Mouse (Mus musculus) intestine, embryonic 14.5 days (tissue): ENCODE measurements around the gene Angel2. TPM values are rescaled to one million over a fixed set of nuclear protein-coding genes. Genes with fewer than 3 reads are reported as not detected.

Experiments used
- ATAC-seq: fragments of 200-750 bp; cut with Nextera tagmentation; replicated peaks from 2 replicates; pipeline ENCODE4 v1.8.0; 2017; ENCODE audit warnings: low read depth, moderate number of reproducible peaks, moderate TSS enrichment, moderate library complexity; ENCODE audit not compliant: low FRiP score, low TSS enrichment
- DNase-seq: peaks from one replicate; pipeline ENCODE4 v3.0.0-alpha.2; 2018; ENCODE audit warnings: low spot score
- H3K27ac ChIP-seq: fragments of 300-500 bp; sonication (generic); 2 replicates; pipeline ENCODE4 v1.5.1; 2014; ENCODE audit warnings: low read depth, mild to moderate bottlenecking, control low read depth
- H3K27me3 ChIP-seq: fragments of 300-500 bp; sonication (generic); replicated peaks from 2 replicates; pipeline ENCODE4 v1.6.1; 2014; ENCODE audit warnings: low read length, control low read depth; ENCODE audit not compliant: control insufficient read depth, insufficient read depth
- H3K36me3 ChIP-seq: fragments of 300-500 bp; sonication (generic); 2 replicates; pipeline ENCODE4 v1.6.1; 2014; ENCODE audit warnings: low read length, control low read depth; ENCODE audit not compliant: control insufficient read depth, insufficient read depth
- H3K4me1 ChIP-seq: fragments of 300-500 bp; sonication (generic); replicated peaks from 2 replicates; pipeline ENCODE4 v1.6.1; 2014; ENCODE audit warnings: low read length, control low read depth, mixed read lengths; ENCODE audit not compliant: control insufficient read depth, insufficient read depth
- H3K4me2 ChIP-seq: fragments of 300-500 bp; sonication (generic); 2 replicates; pipeline ENCODE4 v1.6.1; 2014; ENCODE audit warnings: low read length
- H3K4me3 ChIP-seq: fragments of 300-500 bp; sonication (generic); 2 replicates; pipeline ENCODE4 v1.5.1; 2014; ENCODE audit warnings: low read depth, low read length, control low read depth, mixed read lengths
- H3K9ac ChIP-seq: fragments of 300-500 bp; sonication (generic); 2 replicates; pipeline ENCODE4 v1.6.1; 2014; ENCODE audit warnings: mild to moderate bottlenecking, low read length
- H3K9me3 ChIP-seq: fragments of 300-500 bp; sonication (generic); 2 replicates; pipeline ENCODE4 v1.6.1; 2016; ENCODE audit warnings: low read length, control low read depth; ENCODE audit not compliant: control insufficient read depth
- WGBS: fragments of 180-500 bp; shearing (Covaris S2); extraction: QIAGEN DNeasy Blood & Tissue Kit; methylation state at CpG from one replicate; pipeline ENCODE4 v1.1.7; 2014; 5-methylcytosine and 5-hydroxymethylcytosine counted together
- polyA plus RNA-seq: library from polyadenylated mRNA; unstranded; fragments of >200 nt; fragmentation: Nextera tagmentation; extraction: Ambion mirVana; gene quantifications from 2 replicates; pipeline ENCODE4 v1.2.1, GENCODE M21; 2014

The Angel2 gene
- polyA plus RNA-seq, 1 experiment from 2014 or later, result 37.0 TPM

DNA sequence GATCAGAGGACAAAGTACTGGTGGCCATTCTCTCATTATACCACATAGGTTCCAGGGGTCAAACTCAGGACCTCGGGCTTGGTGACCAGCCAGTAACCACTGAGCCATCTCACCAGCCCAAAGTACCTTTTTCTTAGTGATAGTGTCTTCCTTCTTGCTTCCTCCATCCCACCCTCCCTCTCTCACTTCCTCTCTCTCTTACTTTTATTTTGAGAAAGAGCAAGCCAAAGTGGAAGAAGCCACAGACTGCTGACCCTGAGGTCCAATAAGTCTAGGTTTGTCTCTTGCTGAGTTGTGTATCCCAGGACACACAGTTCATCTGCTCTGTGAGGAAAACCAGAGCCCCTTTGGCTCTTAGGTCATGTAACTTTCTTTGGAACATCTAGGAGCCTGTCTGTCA lies 55.6 kb downstream of the Angel2 start:
- H3K36me3 ChIP-seq, result peaks cover 9% of the 10 kb centered on the region

DNA sequence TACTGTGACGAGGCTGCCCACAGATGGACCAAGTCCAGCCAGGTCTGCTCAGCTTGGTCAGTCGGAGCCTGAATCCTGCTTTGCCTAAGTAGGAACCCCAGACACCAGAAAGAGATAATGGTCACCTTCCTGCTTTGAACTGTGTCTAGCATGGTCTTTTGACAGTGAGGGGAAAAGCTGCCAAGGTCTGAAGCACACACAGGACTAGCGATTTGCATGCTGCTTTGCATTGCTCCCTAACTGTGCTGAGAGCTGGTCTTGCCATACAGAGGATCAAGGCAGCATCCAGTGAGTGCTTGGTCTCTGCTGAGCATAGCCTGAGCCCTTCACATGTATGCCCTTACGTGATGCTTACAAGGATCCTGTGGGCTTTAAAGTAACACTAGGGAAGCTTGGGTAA lies 56.5 kb downstream of the Angel2 start:
- Histone ChIP-seq H3K36me3 (no peaks in the 10 kb centered on the region; the same call in 1 of the 2 replicates), H3K9me3 (no peaks in the 10 kb centered on the region), H3K4me2 (no peak overlapping the region), H3K4me3 (no peak overlapping the region), H3K4me1 (peaks cover 16% of the 10 kb centered on the region), H3K27me3 (no peaks in the 10 kb centered on the region), H3K27ac (no peak overlapping the region), H3K9ac (no peak overlapping the region)
- 79% methylated on average over 4 of the region's 4 CpGs for WGBS
- ATAC-seq (no peak), DNase-seq (no peak)

More for the DNA sequence above, 55.6 kb downstream of the Angel2 start:
- Histone ChIP-seq H3K4me3 (no peak overlapping the region), H3K4me2 (no peak overlapping the region), H3K9ac (no peak overlapping the region), H3K27me3 (no peaks in the 10 kb centered on the region), H3K27ac (no peak overlapping the region), H3K4me1 (peaks cover 21% of the 10 kb centered on the region), H3K9me3 (no peaks in the 10 kb centered on the region)
- ATAC-seq (no peak), DNase-seq (no peak)
- 100% methylated on average over 1 of the region's 1 CpGs for WGBS

GRCm38 (mm10) chr1:190989437-190990082 lies 64.6 kb downstream of the Angel2 start:
- DNase-seq, result no peak
- H3K27ac ChIP-seq, result no peak overlapping the region
- no peak overlapping the region for H3K4me2 ChIP-seq
- no peak overlapping the region for H3K4me3 ChIP-seq
- no peak overlapping the region for H3K9ac ChIP-seq
- no peaks in the 10 kb centered on the region for H3K9me3 ChIP-seq
- H3K4me1 ChIP-seq, result no peaks in the 10 kb centered on the region
- H3K27me3 ChIP-seq, result no peaks in the 10 kb centered on the region
- WGBS, result 85% methylated on average over 9 of the region's 9 CpGs
- no peaks in the 10 kb centered on the region for H3K36me3 ChIP-seq
- ATAC-seq, result no peak

- H3K4me2 ChIP-seq, result no peak overlapping the region
- no peak overlapping the region for H3K4me3 ChIP-seq
- H3K27ac ChIP-seq, result no peak overlapping the region
- H3K4me1 ChIP-seq, result no peaks in the 10 kb centered on the region
- ATAC-seq, result no peak
- DNase-seq, result no peak
- H3K27me3 ChIP-seq, result no peaks in the 10 kb centered on the region
- 78% methylated on average over 7 of the region's 7 CpGs for WGBS
- no peak overlapping the region for H3K9ac ChIP-seq
- peaks cover 3% of the 10 kb centered on the region; the same call in 1 of the 2 replicates for H3K9me3 ChIP-seq
- H3K36me3 ChIP-seq, result no peaks in the 10 kb centered on the region
Observed at GRCm38 (mm10) chr1:190995548-190995947, 70.6 kb downstream of the Angel2 start.

- H3K27me3 ChIP-seq, result no peaks in the 10 kb centered on the region
- no peak for ATAC-seq
- DNase-seq, result no peak
- no peak overlapping the region for H3K9ac ChIP-seq
- H3K4me3 ChIP-seq, result no peak overlapping the region
- H3K36me3 ChIP-seq, result no peaks in the 10 kb centered on the region
- no peaks in the 10 kb centered on the region for H3K4me1 ChIP-seq
- no peak overlapping the region for H3K4me2 ChIP-seq
- H3K9me3 ChIP-seq, result peaks cover 3% of the 10 kb centered on the region; the same call in 1 of the 2 replicates
- no peak overlapping the region for H3K27ac ChIP-seq
- 72% methylated on average over 6 of the region's 6 CpGs for WGBS
Observed at GRCm38 (mm10) chr1:190996346-190996877, 71.5 kb downstream of the Angel2 start.

Other genes with a start within 250 kb of the Angel2 start
- 14.5 and 18.8 TPM in 2 replicates for gene Rps6kc1, start 13.3 kb upstream of the Angel2 start, polyA plus RNA-seq
- gene Vash2, start 54.2 kb downstream of the Angel2 start, polyA plus RNA-seq, result 32.7 and 38.9 TPM in 2 replicates
- 8.4 and 9.5 TPM in 2 replicates for gene Flvcr1, start 101.0 kb downstream of the Angel2 start, polyA plus RNA-seq
- not detected in 2 replicates for gene Spata45, start 111.5 kb downstream of the Angel2 start, polyA plus RNA-seq
- 12.4 and 16.7 TPM in 2 replicates for gene Tatdn3, start 137.8 kb downstream of the Angel2 start, polyA plus RNA-seq
- gene Nsl1, start 137.9 kb downstream of the Angel2 start, polyA plus RNA-seq, result 20.8 and 23.9 TPM in 2 replicates
- gene Batf3, start 172.7 kb downstream of the Angel2 start, polyA plus RNA-seq, result 10.7 and 12.5 TPM in 2 replicates
- not detected in 2 replicates for gene Fam71a, start 239.7 kb downstream of the Angel2 start, polyA plus RNA-seq